Mouse (Mus musculus) retina, embryonic 14.5 days (tissue): ENCODE measurements at regions not wholly inside any gene's neighbourhood (a gene's known extent, or its start where the extent isn't known, plus 50 kb on each side); places are given as distances from the start of the nearest gene placed in this dataset.

Source experiments
- DNase-seq: peaks from one replicate; pipeline ENCODE4 v3.0.0-alpha.2; 2015; ENCODE audit warnings: low spot score

DNA sequence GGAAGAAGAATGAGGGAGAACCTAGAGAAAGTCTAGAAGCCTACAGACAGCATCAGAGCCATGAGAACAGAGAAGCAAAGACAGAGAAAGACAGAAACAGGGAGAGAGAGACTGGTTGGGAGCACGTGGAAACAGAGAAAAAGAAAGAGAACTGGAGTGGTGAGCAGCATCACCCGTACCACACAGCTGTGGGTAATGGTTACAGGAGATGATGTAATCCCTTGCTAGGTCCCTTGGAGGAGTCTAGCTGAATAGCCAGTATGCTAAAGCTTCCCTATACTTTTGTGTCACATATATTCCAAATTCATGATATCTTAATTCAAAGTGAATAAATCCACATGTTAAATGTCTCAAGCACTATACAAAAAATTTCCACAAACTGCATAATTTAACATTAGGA, 284.0 kb downstream of the 4930544G11Rik start:
- DNase-seq: no peak

DNA sequence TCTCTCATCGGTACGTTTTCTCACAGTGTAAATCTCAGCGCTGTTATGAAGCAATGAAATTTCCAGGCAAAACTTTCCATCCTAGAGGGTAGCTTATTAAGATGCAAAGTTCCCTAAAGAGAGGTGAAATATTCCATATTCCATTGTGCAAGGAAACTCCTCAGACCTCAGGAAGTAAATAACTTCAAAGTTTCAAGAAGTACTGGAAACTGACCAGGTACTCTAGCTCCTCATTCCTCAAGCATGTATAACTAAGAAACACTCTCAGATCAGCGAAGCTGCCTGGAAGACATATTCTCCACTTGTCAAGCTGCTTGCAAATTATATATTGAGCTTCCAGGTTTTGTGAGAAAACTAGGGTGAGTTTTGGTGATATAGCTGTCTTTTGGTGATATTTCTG, 279.8 kb upstream of the Mad2l1 start:
- no peak for DNase-seq

DNA sequence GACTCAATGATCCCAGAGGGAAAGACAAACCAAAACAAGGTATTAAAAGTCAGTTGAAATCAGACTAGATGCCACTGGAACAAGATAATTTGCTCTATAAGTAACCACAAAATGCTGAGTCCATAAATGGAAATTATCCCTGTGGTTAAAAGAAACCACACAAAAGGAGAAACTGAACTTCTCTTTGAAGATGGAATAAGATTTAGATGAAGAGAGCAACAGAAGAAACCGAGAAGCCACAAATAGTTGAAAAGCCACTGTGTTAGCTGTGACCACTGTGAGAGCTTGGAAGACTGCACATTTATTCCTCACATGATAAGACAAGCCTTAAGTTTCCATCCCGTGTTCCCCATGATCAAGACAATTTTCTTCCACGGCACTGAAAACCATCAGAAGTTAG, 271.8 kb upstream of the Mad2l1 start:
- DNase-seq: no peak

DNA sequence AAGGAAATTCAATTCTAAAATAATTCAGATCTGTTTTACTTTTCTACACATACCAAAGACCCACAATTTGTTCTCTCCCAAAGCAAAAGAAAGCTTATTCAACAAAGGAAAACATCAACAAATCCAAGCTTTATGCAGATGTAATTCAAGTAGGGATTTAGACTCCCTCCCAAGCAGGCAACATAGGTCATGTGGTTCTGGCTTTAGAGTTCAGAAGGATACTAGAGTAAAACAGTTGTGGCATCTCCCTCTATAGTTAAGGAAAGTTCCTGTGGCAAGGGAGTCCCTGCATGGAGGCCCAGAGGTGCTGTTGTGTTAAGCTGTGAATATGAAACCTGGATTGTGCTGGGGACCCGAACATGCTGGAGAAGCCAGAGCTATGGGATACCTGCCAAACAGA, 271.3 kb upstream of the Mad2l1 start:
- no peak for DNase-seq

DNA sequence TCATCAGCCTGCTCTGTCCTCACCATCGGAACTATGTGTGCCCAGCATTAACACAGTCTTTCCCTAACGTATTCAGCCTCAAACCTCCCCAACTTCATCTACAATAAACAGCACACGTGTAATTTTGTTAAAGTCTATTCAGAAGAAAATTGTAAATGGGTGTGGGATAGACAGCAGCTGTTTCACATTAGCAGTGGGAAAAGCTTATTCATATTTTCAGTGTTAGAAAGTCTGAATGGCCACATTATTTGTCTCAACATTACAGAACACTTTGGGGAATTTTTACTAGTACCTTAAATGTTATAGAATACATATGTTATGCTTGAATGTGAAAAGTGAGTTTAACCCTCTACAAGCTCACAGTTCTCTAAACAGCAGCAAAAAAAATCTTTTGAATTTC, 266.8 kb upstream of the Mad2l1 start:
- no peak for DNase-seq

DNA sequence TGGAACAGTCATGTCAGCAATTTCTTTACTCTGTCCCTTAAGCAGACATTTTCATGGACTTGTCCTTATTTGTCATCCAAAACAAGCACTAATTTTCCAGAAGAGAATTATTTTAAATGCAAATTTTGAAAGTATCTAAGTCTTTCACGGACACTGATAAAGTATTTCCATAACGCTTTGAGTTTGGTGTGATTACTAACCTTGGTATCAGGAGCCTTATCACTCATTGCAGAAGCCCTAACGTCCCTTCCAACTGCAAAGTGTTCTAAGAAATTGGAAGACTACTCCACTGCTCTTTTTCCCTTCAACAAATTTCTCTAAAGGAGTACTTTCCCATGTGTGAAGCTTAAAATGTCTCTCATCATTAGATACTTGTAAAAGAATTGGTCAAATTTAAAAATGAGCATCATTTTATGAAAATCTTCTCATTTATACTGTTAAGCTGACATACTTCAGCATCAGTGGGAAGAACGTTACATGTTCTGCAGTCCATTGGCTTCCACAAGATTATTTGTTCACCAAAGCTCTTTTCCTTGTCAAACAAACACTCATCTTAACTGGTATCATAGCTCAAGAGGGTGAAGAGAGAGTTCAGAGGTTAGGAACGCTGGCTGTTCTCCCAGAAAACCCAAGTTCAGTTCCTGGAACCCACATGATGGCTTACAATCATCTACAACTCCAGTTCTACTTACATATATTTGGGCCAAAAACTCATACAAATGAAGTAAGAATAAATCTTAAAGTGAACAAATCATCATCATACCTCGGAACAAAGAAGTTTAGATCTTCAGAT, 263.6 kb upstream of the Mad2l1 start:
- no peak for DNase-seq

DNA sequence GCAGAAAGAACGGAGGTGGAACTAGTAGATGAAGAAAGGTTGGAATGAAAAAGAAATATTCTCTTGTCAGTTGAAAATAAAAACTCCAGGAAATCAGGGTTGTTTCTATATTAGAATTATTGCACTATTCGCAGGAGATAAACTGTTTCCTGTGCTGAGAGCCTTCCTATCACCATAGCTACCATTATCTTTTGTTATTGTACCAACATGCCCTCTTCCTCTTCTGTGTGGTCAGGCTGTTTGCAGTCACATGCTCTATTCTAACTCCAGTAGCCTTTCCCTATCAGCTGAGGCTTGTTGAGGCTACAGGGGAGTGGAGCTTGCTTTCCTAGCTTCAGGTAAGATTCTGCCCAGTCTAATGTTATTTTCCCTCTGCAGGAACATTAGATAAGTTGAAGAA, 263.0 kb upstream of the Mad2l1 start:
- no peak for DNase-seq

DNA sequence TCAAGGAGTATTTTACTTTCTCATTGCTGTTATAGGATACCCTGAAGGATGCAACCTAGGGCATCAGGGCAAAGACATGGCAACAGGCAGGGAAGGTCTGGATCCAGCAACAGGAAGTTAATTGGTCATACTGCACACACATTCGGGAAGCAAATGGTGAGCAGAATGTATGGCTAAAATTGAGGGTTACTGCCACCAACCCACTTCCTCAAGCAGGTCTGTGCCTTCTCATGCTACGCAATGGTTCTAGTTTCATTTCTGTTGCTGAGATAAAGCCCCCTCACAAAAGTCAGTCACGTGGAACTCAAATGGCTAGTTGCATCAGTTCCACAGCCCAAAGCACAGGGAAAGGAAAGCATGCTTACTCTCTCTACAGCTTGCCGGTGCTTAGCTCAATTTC, 260.5 kb upstream of the Mad2l1 start:
- no peak for DNase-seq

DNA sequence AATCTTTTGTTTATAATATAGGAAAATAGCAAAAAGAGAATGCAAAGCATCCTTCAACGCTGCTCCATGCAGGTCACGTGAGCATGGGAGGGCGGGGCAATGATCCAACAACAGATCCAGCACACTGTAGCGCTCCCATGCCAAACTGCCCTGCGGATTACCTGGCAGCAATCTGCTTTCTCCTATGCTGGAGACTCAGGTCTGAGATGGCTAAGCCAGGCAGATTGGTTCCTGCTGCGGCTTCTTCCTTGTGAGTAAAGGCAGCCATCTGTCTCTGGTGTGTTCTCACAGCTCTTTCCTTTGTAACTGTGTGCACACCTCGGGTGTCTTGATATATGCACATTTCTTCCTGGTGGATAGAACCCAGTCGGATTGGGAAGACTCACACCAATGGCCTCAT, 254.5 kb upstream of the Mad2l1 start:
- DNase-seq: no peak

DNA sequence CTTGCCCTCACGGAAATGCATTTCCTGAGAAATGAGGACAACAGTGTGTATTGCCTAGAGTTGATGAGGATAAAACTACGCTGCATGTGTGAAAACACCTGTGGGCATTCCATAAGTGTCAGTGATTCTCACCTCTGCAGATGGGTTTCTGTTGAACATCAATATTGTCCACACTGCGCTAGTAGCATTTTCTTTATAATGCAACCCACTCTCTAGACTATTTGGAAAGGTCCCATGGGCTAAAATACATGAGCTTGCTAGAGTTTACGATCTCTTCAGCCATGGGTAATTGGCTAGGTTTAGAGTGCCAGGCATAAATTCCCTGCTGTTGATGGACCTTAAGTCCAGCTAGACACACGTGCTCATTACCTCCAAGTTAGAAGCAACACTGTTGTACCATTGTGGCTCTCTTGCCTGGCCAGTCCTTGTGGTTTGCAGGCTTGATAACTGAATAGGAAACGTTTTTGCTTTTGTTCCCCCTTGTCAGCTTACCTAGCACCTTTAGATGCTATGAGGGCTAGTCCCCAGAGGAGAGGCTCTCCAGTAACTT, 252.5 kb upstream of the Mad2l1 start:
- no peak for DNase-seq

DNA sequence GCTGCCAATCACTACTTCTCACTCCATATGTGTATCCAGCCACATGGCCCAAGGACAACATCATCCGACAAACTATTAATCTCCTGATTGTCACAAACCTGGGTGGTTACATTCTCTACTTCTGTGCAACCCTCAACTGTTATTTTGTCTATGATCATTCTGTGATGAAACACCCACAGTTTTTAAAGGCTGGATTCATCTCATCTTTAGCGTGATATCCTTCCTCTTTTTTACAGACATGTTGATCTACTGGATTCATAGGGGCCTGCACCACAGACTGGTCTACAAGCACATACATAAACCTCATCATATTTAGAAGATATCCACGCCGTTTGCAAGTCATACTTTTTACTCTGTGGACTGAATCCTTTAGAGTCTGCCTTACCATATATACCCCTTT, 251.7 kb upstream of the Mad2l1 start:
- DNase-seq: no peak

DNA sequence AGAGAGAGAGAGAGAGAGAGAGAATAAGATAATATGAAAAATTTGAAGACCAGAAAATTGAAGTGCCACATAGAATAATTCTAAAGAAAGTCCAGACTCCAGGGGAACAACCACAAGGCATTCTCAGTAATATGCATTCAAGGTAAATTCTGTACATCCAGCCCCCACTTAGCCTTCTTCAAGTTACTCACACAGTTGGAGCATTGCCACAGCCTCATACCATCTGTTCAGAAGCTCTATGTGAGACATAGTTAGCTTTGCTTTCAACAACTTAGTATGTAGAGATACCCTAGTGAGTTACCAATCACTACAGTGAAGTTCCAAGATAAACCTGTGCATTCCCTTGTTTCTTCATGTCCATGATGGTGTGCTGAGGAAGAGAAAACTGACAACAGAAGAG, 247.6 kb upstream of the Mad2l1 start:
- DNase-seq: no peak

DNA sequence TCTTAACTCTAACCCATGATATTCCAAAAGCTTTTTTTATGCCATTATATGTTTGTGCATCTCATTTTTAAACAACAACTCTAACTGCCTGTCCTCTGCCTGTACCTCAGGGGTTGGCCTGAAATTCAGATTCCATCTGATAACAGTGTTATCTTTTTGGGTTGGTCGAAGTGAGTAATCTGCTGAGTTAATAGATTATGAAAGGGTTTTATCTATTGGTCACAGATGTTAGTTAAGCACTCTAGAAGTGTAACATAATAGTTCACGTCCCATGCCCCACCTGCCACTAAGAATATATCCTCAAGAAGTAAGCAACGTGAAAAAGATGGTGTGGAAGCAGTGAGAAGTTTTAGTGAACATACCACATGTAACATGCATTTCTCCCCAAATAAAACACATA, 246.0 kb upstream of the Mad2l1 start:
- no peak for DNase-seq

DNA sequence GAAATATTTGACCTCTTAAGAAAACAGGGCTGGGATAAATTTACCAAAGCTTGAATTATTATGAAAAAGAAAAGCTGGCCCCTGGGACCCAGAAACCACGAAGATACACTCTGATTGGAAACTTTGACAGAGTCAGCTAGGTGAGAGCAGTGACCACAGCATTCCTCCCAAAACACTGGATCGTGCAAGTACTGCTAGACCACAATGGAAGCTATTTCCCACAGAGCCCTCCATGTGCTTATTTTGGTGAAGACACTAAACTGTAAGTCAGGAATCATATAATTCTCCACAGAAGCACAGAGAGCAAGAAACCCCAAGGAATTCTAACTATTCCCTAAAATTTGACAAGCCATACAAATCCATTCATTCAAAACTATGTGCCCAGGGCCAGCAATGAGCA, 243.6 kb upstream of the Mad2l1 start:
- DNase-seq: no peak

DNA sequence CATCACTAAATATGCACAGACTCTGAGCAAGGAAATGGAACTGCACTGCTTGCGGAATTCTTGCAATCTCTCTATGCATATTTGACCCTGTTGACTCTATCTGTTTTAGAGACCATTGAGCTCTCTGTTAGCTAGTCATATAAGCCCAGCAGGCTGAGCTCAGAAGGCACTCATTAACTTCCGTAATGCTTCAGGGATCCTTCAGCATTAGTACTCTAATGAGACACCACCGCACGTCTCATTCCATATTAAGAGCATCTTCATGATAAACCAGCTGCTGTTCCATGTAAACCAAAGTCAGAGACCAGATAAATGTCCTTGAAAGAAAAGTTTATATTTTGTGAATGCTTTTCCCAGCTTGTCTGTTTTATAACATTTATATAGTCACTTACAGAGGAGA, 237.1 kb upstream of the Mad2l1 start:
- DNase-seq: no peak

DNA sequence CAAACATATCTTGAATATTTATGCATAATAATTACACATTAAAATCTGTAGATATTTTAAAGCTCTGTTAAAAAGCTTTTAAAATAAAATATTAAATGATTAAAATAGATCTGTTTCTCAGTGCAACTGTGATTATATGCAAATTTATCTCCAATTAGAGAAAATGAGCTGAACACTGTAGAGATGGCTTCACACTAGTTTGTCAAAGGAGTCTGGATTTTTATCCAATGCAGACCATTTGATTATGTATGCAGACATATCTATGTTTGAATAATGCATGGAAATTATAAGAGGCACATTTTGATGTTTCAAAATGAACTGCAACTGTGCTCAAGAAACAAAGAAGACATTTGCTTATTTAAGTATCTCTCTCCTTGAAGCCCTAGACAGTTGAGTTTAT, 235.0 kb upstream of the Mad2l1 start:
- DNase-seq: no peak

DNA sequence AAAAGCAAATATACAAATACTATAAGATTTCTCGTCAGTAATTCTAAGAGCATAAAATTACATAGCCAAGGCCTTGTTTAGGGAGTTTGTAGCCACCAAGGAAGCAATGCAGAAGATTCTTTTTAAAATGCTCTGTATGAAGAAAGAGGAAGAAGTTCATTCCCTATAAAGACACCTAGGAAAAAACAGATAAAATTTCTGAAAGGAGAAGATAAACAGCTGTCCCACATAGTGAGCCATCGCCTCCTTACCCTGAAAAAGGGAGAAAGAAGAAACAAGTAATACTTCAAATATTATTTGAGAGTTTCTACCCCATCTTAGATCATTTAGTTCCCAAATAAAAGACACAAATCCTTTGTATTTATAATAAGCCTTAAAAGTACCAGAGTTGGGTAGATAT, 190.3 kb upstream of the Mad2l1 start:
- DNase-seq: no peak

DNA sequence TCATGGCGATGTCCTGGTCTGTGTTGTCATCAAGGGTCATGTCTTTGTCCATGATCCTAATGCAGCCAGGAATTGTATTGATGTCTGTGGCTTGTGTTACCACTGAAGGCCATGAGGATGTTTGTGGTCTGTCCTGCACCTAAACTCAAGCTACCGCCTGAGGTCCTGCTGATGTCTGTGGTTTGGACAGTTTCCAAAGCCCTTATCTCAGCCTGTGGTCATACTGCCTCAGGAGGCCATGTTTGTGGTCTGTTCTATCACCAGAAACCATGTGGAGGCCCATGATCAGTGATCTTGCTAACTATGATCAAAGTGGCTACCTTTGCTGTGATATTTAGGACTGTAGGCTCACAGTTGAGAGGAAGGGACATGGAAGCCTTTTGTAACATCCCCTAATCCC, 187.8 kb upstream of the Mad2l1 start:
- no peak for DNase-seq

DNA sequence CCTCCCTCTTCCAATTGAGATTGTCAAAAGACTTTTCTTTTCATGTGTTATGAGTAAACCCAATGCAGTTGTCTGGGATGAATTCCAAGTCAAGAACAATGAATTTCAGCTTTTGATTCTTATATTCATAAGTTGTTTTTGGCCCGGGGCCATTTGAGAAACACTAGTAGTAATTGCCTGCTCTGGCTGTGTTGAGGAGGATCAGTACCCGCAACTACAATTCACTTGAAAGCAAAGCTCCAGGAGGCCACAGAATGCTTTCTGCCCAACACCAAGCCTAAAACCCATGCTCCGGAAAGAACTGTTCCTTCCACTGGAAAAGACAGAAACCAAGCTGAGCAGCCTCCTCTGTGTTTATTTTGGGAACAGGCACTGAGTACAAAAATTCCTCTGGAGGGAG, 174.1 kb upstream of the Mad2l1 start:
- DNase-seq: no peak

DNA sequence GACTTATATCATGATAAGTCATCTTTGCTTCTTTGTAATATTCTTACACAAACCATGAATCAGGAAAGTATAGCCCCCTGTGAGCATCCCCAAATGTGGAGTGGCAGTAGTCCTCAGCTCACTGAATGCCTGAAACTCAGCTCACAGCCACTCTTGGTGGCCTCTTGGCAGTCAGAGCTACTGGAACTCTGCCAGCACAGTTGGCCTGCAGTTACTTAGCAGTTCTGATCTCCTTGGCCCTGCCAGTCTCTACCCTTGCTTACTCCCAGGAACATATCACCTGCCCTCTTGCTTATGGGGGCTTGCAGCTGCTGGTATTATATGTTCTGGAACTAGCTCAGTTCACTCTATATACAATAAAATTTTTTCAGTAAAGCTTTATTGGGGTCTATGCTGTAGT, 167.9 kb upstream of the Mad2l1 start:
- no peak for DNase-seq

DNA sequence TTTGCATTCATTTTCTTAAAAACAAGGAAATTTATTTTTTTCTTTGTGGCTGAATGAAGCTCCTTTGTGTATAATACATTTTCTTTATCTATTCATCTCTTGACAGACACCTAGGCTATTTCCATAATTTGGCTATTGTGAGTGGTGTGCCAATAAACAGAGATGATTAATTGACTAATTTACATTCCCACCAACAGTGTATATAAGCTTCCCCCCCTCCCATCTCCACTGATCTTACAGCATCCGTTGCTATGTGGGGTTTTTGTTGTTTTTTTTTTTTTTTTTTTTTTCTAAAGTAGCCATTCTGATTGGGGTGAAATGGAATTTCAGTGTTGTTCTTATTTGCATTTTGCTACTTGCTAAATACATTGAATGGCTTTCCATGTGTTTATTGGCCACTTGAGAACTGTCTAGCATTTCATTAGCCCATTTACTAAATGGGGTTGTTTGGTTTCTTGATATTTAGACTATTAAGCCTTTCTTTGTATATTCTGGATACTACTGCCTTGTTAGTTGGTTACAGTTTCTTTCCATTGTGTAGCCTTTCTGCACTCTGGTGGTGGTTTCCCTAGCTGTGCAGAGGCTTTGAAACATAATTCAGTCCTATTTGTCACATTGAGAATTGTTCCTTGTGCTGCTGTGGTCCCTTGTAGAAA, 153.8 kb upstream of the Mad2l1 start:
- no peak for DNase-seq

DNA sequence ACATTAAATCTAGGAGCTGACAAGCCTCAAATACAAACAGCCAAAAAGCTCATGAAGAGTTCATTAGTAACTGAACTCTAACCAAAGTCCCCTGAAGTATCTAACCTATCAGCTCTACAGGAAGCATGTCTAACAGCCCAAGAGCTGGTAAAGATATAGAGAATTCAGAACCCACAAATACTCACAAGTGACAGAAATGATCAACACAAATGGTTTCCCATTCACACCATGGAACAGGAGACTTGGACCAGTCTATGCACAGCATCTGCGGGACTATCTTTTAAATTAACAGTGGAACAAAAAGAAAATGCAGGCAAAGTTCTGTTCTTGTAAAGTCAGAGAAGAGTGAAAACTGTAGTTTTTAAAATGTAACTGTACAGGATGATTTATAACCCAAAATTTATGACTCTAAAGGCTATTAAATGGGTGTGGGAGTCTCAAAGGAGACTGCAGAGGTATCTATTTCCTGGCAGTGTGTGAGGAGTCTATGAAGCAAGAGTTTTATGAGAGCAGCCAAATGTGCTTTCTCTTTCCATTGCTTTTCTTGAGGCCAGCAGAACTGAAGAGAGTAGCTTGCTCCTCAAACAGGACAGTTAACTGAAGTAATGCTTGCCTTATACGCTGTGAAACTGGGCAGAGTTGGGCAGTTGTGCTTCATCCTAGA, 152.7 kb upstream of the Mad2l1 start:
- DNase-seq: no peak

DNA sequence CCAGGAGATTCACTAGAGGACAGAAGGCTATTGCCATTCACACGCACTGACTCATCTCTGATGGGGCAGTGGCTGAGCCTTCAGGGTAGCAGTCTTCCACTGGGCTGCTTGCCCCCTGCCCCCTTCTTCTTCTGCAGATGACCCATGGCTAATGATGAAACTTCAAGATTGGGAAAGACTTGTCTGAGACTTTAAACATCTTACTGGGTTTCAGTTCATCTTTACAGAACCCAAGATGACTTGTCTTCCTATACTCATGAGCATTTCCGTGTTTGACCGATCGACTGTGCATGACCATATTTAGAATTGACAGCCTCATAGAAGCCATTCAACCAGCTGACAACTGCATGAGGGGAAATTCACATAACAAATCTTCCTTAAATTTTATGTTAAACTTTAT, 140.0 kb upstream of the Mad2l1 start:
- DNase-seq: no peak
